Mouse (Mus musculus) heart, adult 2 months (tissue): ENCODE measurements around the gene Rnf207.

Source experiments
- CTCF ChIP-seq: fragments of 200-600 bp; IDR thresholded peaks from 2 replicates; pipeline ENCODE4 v1.8.1; 2022; ENCODE audit warnings: antibody characterized with exemption, mild to moderate bottlenecking, moderate library complexity
- EP300 ChIP-seq: fragments of 200-500 bp; IDR thresholded peaks from 2 replicates; pipeline ENCODE4 v1.6.1; 2011; ENCODE audit warnings: low read depth, low read length, control low read depth; ENCODE audit not compliant: insufficient read depth
- POLR2A ChIP-seq: fragments of 200-500 bp; IDR thresholded peaks from 2 replicates; pipeline ENCODE4 v1.6.1; 2011; ENCODE audit warnings: mild to moderate bottlenecking, low read depth, low read length, control low read depth; ENCODE audit not compliant: insufficient read depth

GRCm38 (mm10) chr4:152307542-152307941 is 11.3 kb downstream of the Rnf207 start:
- TF ChIP-seq EP300 (no peak), POLR2A (no peak), CTCF (no peak)
